Comparison of ENCODE assay signal across 8 mouse cellular contexts in the genomic region with DNA sequence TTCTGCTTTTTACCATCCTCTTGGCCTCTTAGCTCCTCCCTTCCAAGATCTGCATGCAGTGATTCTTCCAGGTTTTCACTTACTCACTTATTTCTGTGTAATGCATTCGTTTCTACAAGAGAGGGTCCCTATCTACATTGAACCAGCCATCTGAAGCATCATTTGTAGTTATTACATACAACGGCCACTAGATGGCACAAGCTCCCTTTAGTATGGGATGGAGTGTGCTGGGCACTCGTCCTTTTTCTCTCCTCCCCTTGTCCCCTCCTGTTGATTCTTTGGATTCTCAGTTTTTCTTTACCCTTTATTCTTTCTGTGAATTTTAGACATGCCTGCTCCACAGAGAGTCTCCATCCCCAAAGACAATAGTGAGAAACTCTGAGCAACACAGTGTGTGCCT. TPM values are rescaled to one million over a fixed set of nuclear protein-coding genes. Genes with fewer than 3 reads are reported as not detected.
DNase-seq lines count a peak whose midpoint lies in the region; ATAC-seq and TF ChIP-seq lines count a peak whose summit lies in the region.

No protein-coding gene starts in this region.

- ATAC-seq in hindbrain, embryonic 11.5 days (ENCODE audit: low FRiP score) = peak; percentile 56; the same call in 1 of the 2 replicates
- ATAC-seq in limb, embryonic 14.5 days (ENCODE audit: low FRiP score, low read depth) = peak; percentile 89
- peak; percentile 90 for ATAC-seq in neural tube, embryonic 13.5 days (ENCODE audit: low read depth)

- H3K79me2 ChIP-seq in MEL (ENCODE audit: control insufficient read depth, insufficient read depth, low read length, poor library complexity) = no peaks in the 10 kb centered on the region

- H3K9ac ChIP-seq in MEL (ENCODE audit: control insufficient read depth, low read depth, low read length, poor library complexity, severe bottlenecking) = no peak overlapping the region
- H3K9ac ChIP-seq in hindbrain, embryonic 11.5 days (ENCODE audit: low read depth, low read length) = no peak overlapping the region
- H3K9ac ChIP-seq in limb, embryonic 14.5 days (ENCODE audit: low read depth, low read length, severe bottlenecking) = no peak overlapping the region
- no peak overlapping the region for H3K9ac ChIP-seq in neural tube, embryonic 13.5 days

- no peaks in the 10 kb centered on the region for H3K9me3 ChIP-seq in MEL (replicated peaks; ENCODE audit: insufficient read depth, low read length)
- no peaks in the 10 kb centered on the region for H3K9me3 ChIP-seq in hindbrain, embryonic 11.5 days (ENCODE audit: control insufficient read depth, low read length)
- no peaks in the 10 kb centered on the region for H3K9me3 ChIP-seq in limb, embryonic 14.5 days (ENCODE audit: control insufficient read depth, low read length)
- no peaks in the 10 kb centered on the region for H3K9me3 ChIP-seq in neural tube, embryonic 13.5 days

- peak; percentile 83 for TF ChIP-seq RAD21 in MEL (IDR thresholded peaks at IDR 0.05; ENCODE audit: low read depth, low read length)

- no peak overlapping the region for H3K27ac ChIP-seq in MEL (ENCODE audit: control insufficient read depth, low read depth, low read length)
- H3K27ac ChIP-seq in hindbrain, embryonic 11.5 days (ENCODE audit: low read depth, low read length) = no peak overlapping the region
- no peak overlapping the region for H3K27ac ChIP-seq in limb, embryonic 14.5 days (replicated peaks; ENCODE audit: low read depth, low read length)
- H3K27ac ChIP-seq in neural tube, embryonic 13.5 days (replicated peaks) = no peak overlapping the region

- H3K4me2 ChIP-seq in hindbrain, embryonic 11.5 days (replicated peaks; ENCODE audit: low read depth, low read length) = no peak overlapping the region
- H3K4me2 ChIP-seq in limb, embryonic 14.5 days (replicated peaks; ENCODE audit: low read depth, low read length, severe bottlenecking) = no peak overlapping the region
- no peak overlapping the region for H3K4me2 ChIP-seq in neural tube, embryonic 13.5 days

- TF ChIP-seq CTCF in MEL (IDR thresholded peaks at IDR 0.05 in 2 of 3, conservative IDR thresholded peaks at IDR 0.05 in 1 of 3; ENCODE audit: control insufficient read depth in 1 of 3, insufficient read depth in 1 of 3, low read depth in 2 of 3, low read length in 3 of 3, poor library complexity in 1 of 3, severe bottlenecking in 1 of 3) = peak; percentile 34 to 81 (median 65)

- no peak for TF ChIP-seq EP300 in MEL (IDR thresholded peaks at IDR 0.05; ENCODE audit: low read depth in 1 of 2, low read length in 2 of 2)

- DNase-seq in layer of hippocampus, postnatal 10 days (ENCODE audit: low spot score in 2 of 2) = peak; percentile 43 to 68
- no peak for DNase-seq in layer of hippocampus, adult 8-10 months (ENCODE audit: low spot score in 2 of 2)
- peak; percentile 56 for DNase-seq in MEL (ENCODE audit: low read depth, low spot score)
- DNase-seq in cerebellum, postnatal 36 days = peak; percentile 17 to 35
- peak; percentile 79 for DNase-seq in hindbrain, embryonic 11.5 days (ENCODE audit: low spot score)
- DNase-seq in limb, embryonic 14.5 days (ENCODE audit: low spot score) = peak; percentile 45
- DNase-seq in T-cell, adult 2 months (ENCODE audit: low spot score) = no peak

- H3K36me3 ChIP-seq in MEL (ENCODE audit: control insufficient read depth in 1 of 2, insufficient read depth in 2 of 2, low read length in 2 of 2) = no peaks in the 10 kb centered on the region
- no peaks in the 10 kb centered on the region for H3K36me3 ChIP-seq in hindbrain, embryonic 11.5 days (ENCODE audit: control insufficient read depth, insufficient read depth, low read length)
- H3K36me3 ChIP-seq in limb, embryonic 14.5 days (ENCODE audit: control insufficient read depth, insufficient read depth, low read length) = no peaks in the 10 kb centered on the region
- H3K36me3 ChIP-seq in neural tube, embryonic 13.5 days = no peaks in the 10 kb centered on the region

- WGBS in hindbrain, embryonic 11.5 days = 13% methylated on average over 3 of the region's 3 CpGs
- WGBS in limb, embryonic 14.5 days = 4% methylated on average over 3 of the region's 3 CpGs
- 4% methylated on average over 3 of the region's 3 CpGs for WGBS in neural tube, embryonic 13.5 days

- H3K27me3 ChIP-seq in MEL (ENCODE audit: control insufficient read depth in 1 of 2, insufficient read depth in 2 of 2, low read length in 2 of 2) = no peaks in the 10 kb centered on the region
- no peaks in the 10 kb centered on the region for H3K27me3 ChIP-seq in hindbrain, embryonic 11.5 days (ENCODE audit: control insufficient read depth, insufficient read depth, low read length)
- no peaks in the 10 kb centered on the region for H3K27me3 ChIP-seq in limb, embryonic 14.5 days (ENCODE audit: control insufficient read depth, insufficient read depth, low read length)
- H3K27me3 ChIP-seq in neural tube, embryonic 13.5 days = peaks cover under 1% of the 10 kb centered on the region; the same call in 1 of the 2 replicates

- no peaks in the 10 kb centered on the region for H3K4me1 ChIP-seq in MEL (ENCODE audit: control insufficient read depth in 1 of 2, insufficient read depth in 2 of 2, low read length in 2 of 2)
- no peaks in the 10 kb centered on the region for H3K4me1 ChIP-seq in hindbrain, embryonic 11.5 days (replicated peaks; ENCODE audit: control insufficient read depth, insufficient read depth, low read length)
- no peaks in the 10 kb centered on the region for H3K4me1 ChIP-seq in limb, embryonic 14.5 days (ENCODE audit: control insufficient read depth, insufficient read depth, low read length)
- no peaks in the 10 kb centered on the region for H3K4me1 ChIP-seq in neural tube, embryonic 13.5 days (replicated peaks)

- no peak for TF ChIP-seq POLR2A in MEL (IDR thresholded peaks at IDR 0.05; ENCODE audit: control insufficient read depth in 1 of 2, insufficient read depth in 1 of 2, low read depth in 1 of 2, low read length in 2 of 2, poor library complexity in 1 of 2)
- no peak for TF ChIP-seq POLR2A in limb, embryonic 14.5 days (IDR thresholded peaks at IDR 0.05; ENCODE audit: borderline replicate concordance, extremely low read depth, insufficient read depth, insufficient read length)

- H3K4me3 ChIP-seq in MEL (ENCODE audit: control insufficient read depth in 1 of 2, insufficient read depth in 1 of 2, low read depth in 2 of 2, low read length in 2 of 2) = no peak overlapping the region
- no peak overlapping the region for H3K4me3 ChIP-seq in hindbrain, embryonic 11.5 days (ENCODE audit: low read depth, low read length)
- H3K4me3 ChIP-seq in limb, embryonic 14.5 days (replicated peaks; ENCODE audit: low read length) = no peak overlapping the region
- H3K4me3 ChIP-seq in neural tube, embryonic 13.5 days = no peak overlapping the region

TF ChIP-seq in MEL, 35 proteins besides CTCF, POLR2A, EP300 and RAD21:
- TF ChIP-seq POLR2AphosphoS2 (IDR thresholded peaks at IDR 0.05; ENCODE audit: low read length) (no peak), UBTF (IDR thresholded peaks at IDR 0.05; ENCODE audit: borderline replicate concordance, insufficient read depth, low read depth, low read length) (no peak), POLR2AphosphoS5 (IDR thresholded peaks at IDR 0.05; ENCODE audit: borderline replicate concordance, low read depth, low read length) (no peak), SMC3 (IDR thresholded peaks at IDR 0.05; ENCODE audit: low read depth, low read length) (peak; percentile 69), MXI1 (IDR thresholded peaks at IDR 0.05; ENCODE audit: low read depth, low read length) (no peak), HCFC1 (IDR thresholded peaks at IDR 0.05; ENCODE audit: low read depth, low read length) (no peak), MYB (IDR thresholded peaks at IDR 0.05; ENCODE audit: low read depth, low read length) (no peak), ZC3H11A (IDR thresholded peaks at IDR 0.05; ENCODE audit: low read depth, low read length) (peak; percentile 67), MEF2A (IDR thresholded peaks at IDR 0.05; ENCODE audit: extremely low read depth, insufficient replicate concordance, low read depth, low read length, poor library complexity, severe bottlenecking) (no peak), NRF1 (IDR thresholded peaks at IDR 0.05; ENCODE audit: insufficient read depth, low read depth, low read length, poor library complexity, severe bottlenecking) (no peak), MAX (IDR thresholded peaks at IDR 0.05; ENCODE audit: low read length) (no peak), RCOR1 (IDR thresholded peaks at IDR 0.05; ENCODE audit: low read depth, low read length) (no peak)
TF ChIP-seq in MEL: peak in this region for 2.

RNA-seq across cellular contexts. Expression of a gene that starts 15.8 kb away (rescaled TPM):
- 100 to 1,000 TPM; 199 to 215 TPM for total RNA-seq in layer of hippocampus, postnatal 10 days (2021)
- 100 to 1,000 TPM; 205 to 236 (median 228) TPM for total RNA-seq in layer of hippocampus, adult 8-10 months (2022)
- total RNA-seq in MEL (2012; rRNA removed) = not detected in 2 replicates
- polyA plus RNA-seq in MEL (2012; ENCODE audit: insufficient read depth in 1 of 2, insufficient read length in 2 of 2, low read depth in 1 of 2, low replicate concordance in 2 of 2, missing spikeins in 1 of 2) = not detected
- polyA plus RNA-seq in hindbrain, embryonic 11.5 days (2014; fragmentation: Nextera tagmentation; extraction: Ambion mirVana) = 2.6 and 3.6 TPM in 2 replicates
- polyA plus RNA-seq in limb, embryonic 14.5 days (2012; rRNA removed) = 0.82 and 1.4 TPM in 2 replicates
- 0.62 and 0.77 TPM in 2 replicates for polyA plus RNA-seq in limb, embryonic 14.5 days (2014; fragmentation: Nextera tagmentation; extraction: Ambion mirVana)
- polyA plus RNA-seq in neural tube, embryonic 13.5 days (2015; fragmentation: Nextera tagmentation; extraction: Ambion mirVana) = 17.3 TPM in 2 replicates

Comparison
In these comparisons a context has a peak if more than half of its experiments do, and no peak if none do; other contexts are left out.
1. DNase-seq: peak in layer of hippocampus, postnatal 10 days (2 of 2), MEL (single experiment), cerebellum, postnatal 36 days (2 of 2), hindbrain, embryonic 11.5 days (single experiment) and limb, embryonic 14.5 days (single experiment); none in layer of hippocampus, adult 8-10 months (0 of 2) and T-cell, adult 2 months (single experiment).
2. Peak in every context shown above with its lines, with median percentiles within 50 percentile points of each other: ATAC-seq.